Mouse (Mus musculus) Patski (cell line): ENCODE data around the gene 4930447C04Rik. TPM values are rescaled to one million over a fixed set of nuclear protein-coding genes. Genes with fewer than 3 reads are reported as not detected.
A peak's percentile ranks its signal among the peaks of the same experiment; 100 is the strongest.

Source experiments
- ATAC-seq: fragments of 100-300 bp; one replicate; pipeline ENCODE4 v1.8.0; 2021
- CTCF ChIA-PET: fragments of 350-600 bp; sonication (Branson Sonifier 250); formaldehyde crosslinking; loops from one replicate; lab custom pipeline; 2022; ENCODE audit warnings: inconsistent platforms; lab: Charles Lee
- POLR2A ChIA-PET: fragments of 350-600 bp; sonication (Branson Sonifier 250); formaldehyde crosslinking; loops from one replicate; lab custom pipeline; 2022; ENCODE audit warnings: antibody characterized with exemption, inconsistent platforms; lab: Charles Lee
- DNase-seq: peaks from one replicate; pipeline ENCODE4 v3.0.0-alpha.2; 2011; ENCODE audit warnings: low read depth, low spot score
- H3K27me3 ChIP-seq: fragments of 371-371 bp; one replicate; pipeline ENCODE4 v1.5.1; 2021
- CTCF ChIP-seq: fragments of 100-300 bp; IDR thresholded peaks from one replicate; pipeline ENCODE4 v1.5.1; 2021
- in situ Hi-C: fragments of 300-500 bp; cut with MboI; formaldehyde crosslinking; loops from 3 replicates; pipeline ENCODE4 v1.11.1; 2018; ENCODE audit warnings: low pct_unique_long_range_greater_than_20kb, mixed read lengths
- polyA plus RNA-seq: library from polyadenylated mRNA; unstranded; gene quantifications from one replicate; pipeline ENCODE4 v1.2.3, GENCODE M21; 2021

The 4930447C04Rik gene
- polyA plus RNA-seq, 1 experiment from 2014 or later, result not detected

DNA sequence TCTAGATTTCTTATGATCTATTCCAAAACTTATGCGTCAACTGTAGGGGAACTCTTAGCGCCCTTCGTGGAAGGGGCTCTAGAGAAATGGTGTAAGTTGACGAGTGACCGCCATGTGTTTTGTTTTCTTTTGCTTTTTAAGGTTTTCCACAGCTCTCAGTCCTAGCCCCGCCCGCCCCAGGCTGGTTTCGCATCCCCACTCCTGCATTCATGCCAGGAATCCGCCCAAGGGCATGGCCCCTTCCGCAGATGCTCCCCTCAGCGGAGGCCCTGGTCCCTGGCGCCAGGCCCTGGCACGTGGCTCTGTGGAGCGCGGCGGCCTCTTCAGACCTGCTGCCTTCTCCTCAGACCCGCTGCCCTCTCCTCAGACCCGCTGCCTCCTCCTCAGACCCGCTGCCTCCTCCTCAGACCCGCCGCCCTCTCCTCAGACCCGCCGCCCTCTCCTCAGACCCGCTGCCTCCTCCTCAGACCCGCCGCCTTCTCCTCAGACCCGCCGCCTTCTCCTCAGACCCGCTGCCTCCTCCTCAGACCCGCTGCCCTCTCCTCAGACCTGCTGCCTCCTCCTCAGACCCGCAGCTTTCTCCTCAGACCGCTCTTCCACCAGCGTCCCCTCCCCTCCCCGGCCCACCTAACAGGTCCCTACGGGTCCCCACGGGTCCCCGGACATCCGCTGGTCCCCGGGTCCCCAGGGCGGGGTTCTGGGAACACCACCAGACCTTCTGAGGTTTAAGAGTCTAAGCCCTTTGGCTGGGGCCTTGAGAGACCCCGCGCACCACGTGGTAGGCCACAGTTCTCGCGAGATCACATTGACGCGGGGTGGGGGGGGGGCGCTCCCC, 23.2 kb downstream of the 4930447C04Rik start:
- ChIA-PET CTCF (no interaction called here), POLR2A (no interaction called here)
- DNase-seq (no peak), ATAC-seq (no peak)
- in situ Hi-C loops, result no loop called here
- no peak for TF ChIP-seq CTCF
- peaks cover 50% of the 10 kb centered on the region for H3K27me3 ChIP-seq

GRCm38 (mm10) chr12:72854377-72855032, 86.1 kb downstream of the 4930447C04Rik start:
- DNase-seq (no peak), ATAC-seq (no peak)
- CTCF ChIA-PET, result no interaction called here
- in situ Hi-C loops, result no loop called here
- peaks cover 44% of the 10 kb centered on the region for H3K27me3 ChIP-seq
- TF ChIP-seq CTCF, result no peak
- POLR2A ChIA-PET, result no interaction called here

DNA sequence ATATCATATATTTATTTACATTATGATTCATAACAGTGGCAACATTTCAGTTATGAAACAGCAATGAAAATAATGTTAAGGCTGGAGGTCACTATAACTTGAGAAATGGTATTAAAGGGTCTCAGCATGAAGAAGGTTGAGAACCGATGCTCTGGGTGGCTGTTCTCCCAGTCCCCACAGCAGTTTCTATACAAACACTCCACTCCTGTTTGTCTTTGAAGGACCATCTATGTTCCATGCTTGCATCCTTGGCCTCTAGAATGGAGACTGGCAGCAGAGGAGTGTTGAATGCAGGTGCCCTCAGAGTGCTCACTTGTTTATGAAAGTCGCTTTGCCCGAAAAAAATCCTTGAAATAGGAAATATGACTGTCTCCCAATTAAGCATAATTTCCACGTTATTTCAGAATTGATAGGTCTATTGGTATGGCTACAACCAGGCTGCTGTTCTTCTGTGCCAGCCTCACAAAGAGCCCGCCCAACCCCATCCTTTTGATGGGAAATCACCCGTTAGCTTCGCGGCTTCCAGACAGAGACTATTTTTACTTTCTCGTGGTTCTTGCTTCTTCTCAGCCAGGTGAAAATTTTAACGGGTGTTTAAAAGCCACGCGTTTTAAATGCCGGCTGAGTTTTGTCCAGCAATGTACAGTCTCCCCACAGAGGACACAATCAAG, 87.0 kb downstream of the 4930447C04Rik start:
- peaks cover 48% of the 10 kb centered on the region for H3K27me3 ChIP-seq
- TF ChIP-seq CTCF, result no peak
- CTCF ChIA-PET, result no interaction called here
- DNase-seq (no peak), ATAC-seq (no peak)
- in situ Hi-C loops, result no loop called here
- POLR2A ChIA-PET, result no interaction called here

DNA sequence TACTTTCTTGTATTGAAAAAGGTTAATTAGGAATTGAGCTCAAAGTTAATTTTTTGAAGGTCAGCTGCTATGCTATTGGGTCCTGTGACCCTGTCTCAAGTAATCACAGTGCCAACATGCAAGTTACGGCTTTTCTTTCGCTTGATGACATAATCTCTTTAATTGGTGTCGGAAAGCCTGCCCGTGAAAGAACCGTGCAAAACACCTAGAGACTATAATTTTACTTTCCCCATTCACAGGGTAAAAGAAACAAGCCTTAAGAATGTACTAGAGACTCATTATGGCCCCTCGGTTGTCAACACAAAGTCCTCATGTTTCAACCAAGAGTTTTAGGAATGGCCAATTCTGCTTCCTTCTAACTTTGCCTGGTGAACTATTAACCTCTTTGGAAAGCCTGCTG, 88.3 kb downstream of the 4930447C04Rik start:
- ATAC-seq (no peak), DNase-seq (no peak)
- peaks cover 51% of the 10 kb centered on the region for H3K27me3 ChIP-seq
- ChIA-PET CTCF (no interaction called here), POLR2A (no interaction called here)
- TF ChIP-seq CTCF, result no peak
- in situ Hi-C loops, result no loop called here

DNA sequence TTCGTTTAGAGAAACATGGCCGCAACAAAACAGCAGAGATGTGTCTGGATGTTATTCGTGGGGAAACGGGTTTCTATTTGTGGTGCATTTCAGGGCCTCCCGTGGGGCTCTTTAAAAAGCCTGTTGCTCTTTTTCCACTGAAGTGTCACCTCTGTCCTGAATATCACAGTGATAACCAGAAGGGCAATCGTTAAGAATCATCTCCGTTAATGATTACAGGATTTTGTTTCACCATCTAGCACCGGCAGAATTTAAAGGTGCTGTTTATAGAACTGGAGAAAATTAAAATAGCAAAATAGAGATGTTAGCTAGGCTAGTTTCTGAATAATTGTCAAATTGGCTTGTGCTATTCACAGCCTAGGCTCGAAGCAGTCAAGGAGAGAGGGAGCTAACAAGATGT, 90.4 kb downstream of the 4930447C04Rik start:
- CTCF ChIA-PET, result no interaction called here
- TF ChIP-seq CTCF, result no peak
- in situ Hi-C loops, result no loop called here
- peaks cover 53% of the 10 kb centered on the region for H3K27me3 ChIP-seq
- ATAC-seq (no peak), DNase-seq (no peak)
- POLR2A ChIA-PET, result no interaction called here

GRCm38 (mm10) chr12:72847725-72848124, 92.8 kb downstream of the 4930447C04Rik start:
- H3K27me3 ChIP-seq, result peaks cover 35% of the 10 kb centered on the region
- POLR2A ChIA-PET, result no interaction called here
- CTCF ChIA-PET, result interaction anchor here (0.8 to 1.9 kb wide), 7 partner anchors 11 to 706 kb away, joined by 3 to 12 read pairs (median 4); no protein-coding TSS in a partner anchor
- in situ Hi-C loops, result loop anchor here (25.0 kb wide), 1 partner anchor 690 kb away; the partner anchor contains the start of gene Tmem30b
- ATAC-seq (no peak), DNase-seq (no peak)
- TF ChIP-seq CTCF, result peak; percentile 70

- DNase-seq (no peak), ATAC-seq (no peak)
- no peak for TF ChIP-seq CTCF
- ChIA-PET CTCF (no interaction called here), POLR2A (no interaction called here)
- H3K27me3 ChIP-seq, result peaks cover 27% of the 10 kb centered on the region
- in situ Hi-C loops, result loop anchor here (25.0 kb wide), 1 partner anchor 691 kb away; the partner anchor contains the start of gene Tmem30b
Measured at GRCm38 (mm10) chr12:72845946-72846345, 94.6 kb downstream of the 4930447C04Rik start.

DNA sequence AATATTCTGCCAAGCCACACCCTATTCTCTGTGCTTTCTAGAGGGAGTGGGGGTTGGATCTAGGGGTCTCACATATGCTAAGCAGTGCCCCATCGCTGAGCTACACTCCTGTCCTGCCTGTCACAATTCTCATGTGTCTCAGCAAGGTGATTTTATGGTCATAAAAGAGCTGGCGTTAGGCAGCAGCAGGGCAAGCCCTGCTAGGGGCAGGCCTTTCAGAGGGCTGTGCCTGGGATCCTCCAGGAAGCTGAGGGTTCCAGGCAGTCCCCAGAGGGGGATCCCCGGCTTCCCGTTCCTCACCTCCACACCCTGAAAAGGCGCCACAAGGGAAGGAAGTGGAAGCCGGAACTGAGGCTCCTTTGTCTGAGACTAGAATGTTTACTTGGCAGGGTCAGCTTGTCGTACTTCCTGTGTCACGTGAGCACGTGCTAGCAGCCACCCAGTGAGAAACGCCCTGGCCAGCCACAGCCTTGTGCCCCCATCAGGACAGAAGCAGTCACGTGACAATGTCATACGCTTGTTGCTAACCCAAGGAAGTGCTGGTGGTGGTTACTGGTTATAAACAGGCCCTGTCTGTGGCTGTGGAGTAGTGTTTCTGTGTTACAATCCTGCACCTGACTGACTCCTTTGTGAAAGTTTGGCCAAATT, 96.5 kb downstream of the 4930447C04Rik start:
- POLR2A ChIA-PET, result no interaction called here
- CTCF ChIA-PET, result interaction anchor here (0.7 kb wide), 1 partner anchor 91 kb away, joined by 3 read pairs; no protein-coding TSS in a partner anchor
- ATAC-seq (no peak), DNase-seq (no peak)
- in situ Hi-C loops, result loop anchor here (5.0 to 25.0 kb wide), 2 partner anchors 133 to 693 kb away; partner anchors contain the start of gene Tmem30b
- TF ChIP-seq CTCF, result no peak
- H3K27me3 ChIP-seq, result peaks cover 25% of the 10 kb centered on the region

GRCm38 (mm10) chr12:72843555-72843954, 97.0 kb downstream of the 4930447C04Rik start:
- no peak for TF ChIP-seq CTCF
- POLR2A ChIA-PET, result no interaction called here
- ATAC-seq, result no peak
- CTCF ChIA-PET, result no interaction called here
- in situ Hi-C loops, result loop anchor here (5.0 to 25.0 kb wide), 2 partner anchors 134 to 694 kb away; partner anchors contain the start of gene Tmem30b
- no peak for DNase-seq
- H3K27me3 ChIP-seq, result peaks cover 20% of the 10 kb centered on the region

GRCm38 (mm10) chr12:72843135-72843534, 97.4 kb downstream of the 4930447C04Rik start:
- CTCF ChIA-PET, result no interaction called here
- POLR2A ChIA-PET, result no interaction called here
- in situ Hi-C loops, result loop anchor here (5.0 to 25.0 kb wide), 2 partner anchors 134 to 694 kb away; partner anchors contain the start of gene Tmem30b
- DNase-seq (no peak), ATAC-seq (no peak)
- H3K27me3 ChIP-seq, result peaks cover 20% of the 10 kb centered on the region
- TF ChIP-seq CTCF, result no peak
